Mouse (Mus musculus): ENCODE data around the gene Cd163.

- TF ChIP-seq CTCF (IDR thresholded peaks at IDR 0.05; ENCODE audit: low read depth): peak; percentile 80
- no peak for TF ChIP-seq EP300 (IDR thresholded peaks at IDR 0.05; ENCODE audit: low read depth)
Measured at GRCm38 (mm10) chr6:124260198-124260931, 44.1 kb upstream of the Cd163 start.

Data from liver, postnatal 0 days (tissue).